Comparison of ENCODE assay signal across 17 mouse cellular contexts in genomic region chr13:111802271-111802665, GRCm38 (mm10). TPM values are rescaled to one million over a fixed set of nuclear protein-coding genes. Genes with fewer than 3 reads are reported as not detected.
DNase-seq lines count a peak whose midpoint lies in the region; ATAC-seq and TF ChIP-seq lines count a peak whose summit lies in the region.
"Had no signal": no experiment of that assay in that cellular context is flagged by ENCODE, and none has a peak within 500 bp of the region (broad histone marks: within the 10 kb centered on the region; RNA-seq: fewer than 3 reads in every experiment).

No protein-coding gene starts in this region.

- H3K4me3 ChIP-seq in kidney, embryonic 14.5 days (ENCODE audit: low read length): no peak overlapping the region
- H3K4me3 ChIP-seq in kidney, embryonic 16.5 days (ENCODE audit: low read length): no peak overlapping the region
- H3K4me3 ChIP-seq in olfactory bulb, adult 2 months (ENCODE audit: insufficient read depth, low read depth, low read length): peak overlapping the region; percentile 11; the same call in 1 of the 2 replicates
- no peak overlapping the region for H3K4me3 ChIP-seq in thymus, adult 2 months (ENCODE audit: control insufficient read depth, insufficient read depth, low read length)
- H3K4me3 ChIP-seq: midbrain, embryonic 10.5 days; myocyte had no signal

- DNase-seq in cerebellum, adult 9-11 months: peak; percentile 11
- no peak for DNase-seq in cerebellum, adult 9-10 months
- peak; percentile 65 for DNase-seq in kidney, adult 18-20 months
- no peak for DNase-seq in thymus, adult 2 months
- DNase-seq: adrenal gland, postnatal 10 days; cerebellum, adult 18-20 months; right cerebral cortex, postnatal 25 days; thymus, postnatal 14 days had no signal

- TF ChIP-seq POLR2A in olfactory bulb, adult 2 months (IDR thresholded peaks at IDR 0.05; ENCODE audit: insufficient read depth, low read depth, low read length): no peak
- TF ChIP-seq POLR2A in thymus, adult 2 months (IDR thresholded peaks at IDR 0.05; ENCODE audit: control insufficient read depth, extremely low read depth, insufficient read depth, low read length, poor library complexity): no peak

- TF ChIP-seq CTCF in olfactory bulb, adult 2 months (IDR thresholded peaks at IDR 0.05; ENCODE audit: insufficient read depth, low read depth, low read length): no peak
- TF ChIP-seq CTCF in thymus, adult 2 months (IDR thresholded peaks at IDR 0.05; ENCODE audit: borderline replicate concordance, control insufficient read depth, extremely low read depth, insufficient read depth, low read length, poor library complexity): no peak

- H3K27me3 ChIP-seq in kidney, embryonic 14.5 days (ENCODE audit: control insufficient read depth, insufficient read depth, low read length): no peaks in the 10 kb centered on the region
- no peaks in the 10 kb centered on the region for H3K27me3 ChIP-seq in kidney, embryonic 16.5 days (ENCODE audit: insufficient read depth, low read length)
- H3K27me3 ChIP-seq in thymus, adult 2 months (ENCODE audit: control insufficient read depth, insufficient read depth, low read length): no peaks in the 10 kb centered on the region

- H3K36me3 ChIP-seq in kidney, embryonic 14.5 days (ENCODE audit: control insufficient read depth, insufficient read depth, low read length): no peaks in the 10 kb centered on the region
- H3K36me3 ChIP-seq in kidney, embryonic 16.5 days (ENCODE audit: insufficient read depth, low read length): no peaks in the 10 kb centered on the region
- no peaks in the 10 kb centered on the region for H3K36me3 ChIP-seq in thymus, adult 2 months (ENCODE audit: control insufficient read depth, insufficient read depth, low read length)
- H3K36me3 ChIP-seq: midbrain, embryonic 10.5 days had no signal

- H3K27ac ChIP-seq in kidney, embryonic 14.5 days (ENCODE audit: low read depth, low read length): no peak overlapping the region
- no peak overlapping the region for H3K27ac ChIP-seq in kidney, embryonic 16.5 days (ENCODE audit: low read length)
- 0 out of 2 replicates have a peak overlapping the region, but pooled peaks have one; percentile 1 for H3K27ac ChIP-seq in olfactory bulb, adult 2 months (ENCODE audit: insufficient read depth, low read depth, low read length)
- no peak overlapping the region for H3K27ac ChIP-seq in thymus, adult 2 months (ENCODE audit: control insufficient read depth, insufficient read depth, low read length)
- H3K27ac ChIP-seq: liver, embryonic 14.5 days; midbrain, embryonic 10.5 days had no signal

- ATAC-seq in kidney, embryonic 14.5 days (ENCODE audit: low FRiP score, low TSS enrichment): no peak
- no peak for ATAC-seq in kidney, embryonic 16.5 days (ENCODE audit: low FRiP score, low TSS enrichment)
- no peak for ATAC-seq in monocyte, adult 5-6 weeks (replicated peaks; ENCODE audit: insufficient number of reproducible peaks, low FRiP score, low TSS enrichment, poor library complexity, severe bottlenecking)
- ATAC-seq: forebrain, embryonic 14.5 days; hindbrain, embryonic 16.5 days had no signal

- peaks cover 83% of the 10 kb centered on the region for H3K4me1 ChIP-seq in kidney, embryonic 14.5 days (ENCODE audit: control insufficient read depth, insufficient read depth, low read length)
- H3K4me1 ChIP-seq in kidney, embryonic 16.5 days (ENCODE audit: insufficient read depth, low read length): peaks cover 92% of the 10 kb centered on the region
- peaks cover 50% of the 10 kb centered on the region for H3K4me1 ChIP-seq in olfactory bulb, adult 2 months (ENCODE audit: control insufficient read depth, insufficient read depth, low read length)
- peaks cover 40% of the 10 kb centered on the region for H3K4me1 ChIP-seq in thymus, adult 2 months (replicated peaks; ENCODE audit: control insufficient read depth, insufficient read depth, low read length)

- no peaks in the 10 kb centered on the region for H3K9me3 ChIP-seq in kidney, embryonic 14.5 days (ENCODE audit: control insufficient read depth, low read length)
- H3K9me3 ChIP-seq in kidney, embryonic 16.5 days (ENCODE audit: low read length): no peaks in the 10 kb centered on the region
- H3K9me3 ChIP-seq: midbrain, embryonic 10.5 days had no signal

- 60% methylated on average over 2 of the region's 2 CpGs for WGBS in kidney, embryonic 14.5 days
- 56% methylated on average over 2 of the region's 2 CpGs for WGBS in kidney, embryonic 16.5 days
- 59% methylated on average over 2 of the region's 2 CpGs for WGBS in olfactory bulb, adult 2 months
- WGBS in thymus, adult 2 months: 89% methylated on average over 2 of the region's 2 CpGs

- H3K9ac ChIP-seq in kidney, embryonic 14.5 days (ENCODE audit: low read depth, low read length): no peak overlapping the region
- H3K9ac ChIP-seq in kidney, embryonic 16.5 days (replicated peaks; ENCODE audit: low read length): 0 out of 2 replicates have a peak overlapping the region, but pooled peaks have one; percentile 4
- H3K9ac ChIP-seq: liver, embryonic 14.5 days had no signal

- no peak overlapping the region for H3K4me2 ChIP-seq in kidney, embryonic 14.5 days (replicated peaks; ENCODE audit: low read depth, low read length)
- no peak overlapping the region for H3K4me2 ChIP-seq in kidney, embryonic 16.5 days (replicated peaks; ENCODE audit: low read depth, low read length)

RNA-seq across cellular contexts. Expression of gene Map3k1, which starts 6.5 kb away (rescaled TPM):
- 32.9 and 38.4 TPM in 2 replicates for polyA plus RNA-seq in kidney, embryonic 14.5 days (2014; fragmentation: Nextera tagmentation; extraction: Ambion mirVana)
- 26.6 and 31.1 TPM in 2 replicates for polyA plus RNA-seq in kidney, embryonic 16.5 days (2015; fragmentation: Nextera tagmentation; extraction: Ambion mirVana)
- polyA plus RNA-seq in olfactory bulb, adult 2 months (2012; ENCODE audit: insufficient read depth, insufficient read length, low replicate concordance, missing spikeins): 135 TPM in 1 of 2 replicates, not detected in the other
- 89.3 to 167 TPM (median 89.4 TPM) in 3 replicates for total RNA-seq in monocyte, adult 5-6 weeks (2017)
- polyA plus RNA-seq in thymus, adult 2 months (2012; rRNA removed): 47.2 and 54.9 TPM in 2 replicates

Comparison
In these comparisons a context has a peak if more than half of its experiments do, and no peak if none do; other contexts are left out.
1. DNase-seq: peak in cerebellum, adult 9-11 months (single experiment) and kidney, adult 18-20 months (single experiment); none in cerebellum, adult 9-10 months (single experiment) and thymus, adult 2 months (single experiment).